Mouse (Mus musculus): ENCODE results near the gene Nrxn1. TPM values are rescaled to one million over a fixed set of nuclear protein-coding genes. Genes with fewer than 3 reads are reported as not detected.
A peak's percentile ranks its signal among the peaks of the same experiment; 100 is the strongest.

The Nrxn1 gene
- total RNA-seq (2021): 100 to 1,000 TPM; 412 to 435 TPM
- long read RNA-seq, transcript Nrxn1-217 (7 exons, 3,021 nt): minor isoform, 11 of 194 reads
- long read RNA-seq, transcript Nrxn1-204 (6 exons, 3,414 nt): minor isoform, 26 of 194 reads
- long read RNA-seq, transcript Nrxn1-225 (3 exons, 2,280 nt): major isoform, 44 of 194 reads
- long read RNA-seq, transcript Nrxn1-215 (3 exons, 1,439 nt): minor isoform, 42 of 194 reads
- long read RNA-seq, partial matches to known transcripts: 16 of 194 reads
- long read RNA-seq, other reads (novel, unspliced or antisense): 45 of 194 reads

- DNase-seq (ENCODE audit: low spot score in 2 of 2): no peak
These were observed at the start of gene Nrxn1 for GRCm38 (mm10) chr17:91093042-91093080. Nrxn1 (minus strand) TSS chr17:91093071.

GRCm38 (mm10) chr17:91136859-91137258, 44.0 kb upstream of the Nrxn1 start:
- no peak for DNase-seq (ENCODE audit: low spot score in 2 of 2)

- no peak for DNase-seq (ENCODE audit: low spot score in 2 of 2)
These were observed 20.2 kb upstream of the Nrxn1 start for GRCm38 (mm10) chr17:91112880-91113628.

GRCm38 (mm10) chr17:91112085-91112484, 19.2 kb upstream of the Nrxn1 start:
- no peak for DNase-seq (ENCODE audit: low spot score in 2 of 2)

- no peak for DNase-seq (ENCODE audit: low spot score in 2 of 2)
These were observed 407 bp upstream of the Nrxn1 start for GRCm38 (mm10) chr17:91093081-91093875.

GRCm38 (mm10) chr17:91092421-91093041, 340 bp downstream of the Nrxn1 start:
- DNase-seq (ENCODE audit: low spot score in 2 of 2): peak; percentile 81 to 87

- DNase-seq (ENCODE audit: low spot score in 2 of 2): no peak
These were observed 2.2 kb downstream of the Nrxn1 start for GRCm38 (mm10) chr17:91090631-91091030.

GRCm38 (mm10) chr17:91088991-91089390, 3.9 kb downstream of the Nrxn1 start:
- no peak for DNase-seq (ENCODE audit: low spot score in 2 of 2)

- no peak for DNase-seq (ENCODE audit: low spot score in 2 of 2)
These were observed 4.7 kb downstream of the Nrxn1 start for GRCm38 (mm10) chr17:91088037-91088715.

GRCm38 (mm10) chr17:91086412-91086811, 6.5 kb downstream of the Nrxn1 start:
- DNase-seq (ENCODE audit: low spot score in 2 of 2): no peak

GRCm38 (mm10) chr17:91085416-91085815, 7.5 kb downstream of the Nrxn1 start:
- DNase-seq (ENCODE audit: low spot score in 2 of 2): no peak

- DNase-seq (ENCODE audit: low spot score in 2 of 2): no peak
These were observed 13.8 kb downstream of the Nrxn1 start for GRCm38 (mm10) chr17:91079096-91079495.

- DNase-seq (ENCODE audit: low spot score in 2 of 2): no peak
These were observed 18.1 kb downstream of the Nrxn1 start for GRCm38 (mm10) chr17:91074780-91075179.

GRCm38 (mm10) chr17:91033466-91033865, 59.4 kb downstream of the Nrxn1 start:
- no peak for DNase-seq (ENCODE audit: low spot score in 2 of 2)

- no peak for DNase-seq (ENCODE audit: low spot score in 2 of 2)
These were observed 67.7 kb downstream of the Nrxn1 start for GRCm38 (mm10) chr17:91025061-91025623.

- no peak for DNase-seq (ENCODE audit: low spot score in 2 of 2)
These were observed 85.3 kb downstream of the Nrxn1 start for GRCm38 (mm10) chr17:91007385-91008089.

GRCm38 (mm10) chr17:91000389-91000788, 92.5 kb downstream of the Nrxn1 start:
- DNase-seq (ENCODE audit: low spot score in 2 of 2): no peak

GRCm38 (mm10) chr17:90999667-91000154, 93.2 kb downstream of the Nrxn1 start:
- peak; percentile 53 to 82 for DNase-seq (ENCODE audit: low spot score in 2 of 2)

GRCm38 (mm10) chr17:90997714-90998113, 95.2 kb downstream of the Nrxn1 start:
- no peak for DNase-seq (ENCODE audit: low spot score in 2 of 2)

GRCm38 (mm10) chr17:90995436-90995835, 97.4 kb downstream of the Nrxn1 start:
- no peak for DNase-seq (ENCODE audit: low spot score in 2 of 2)

All from layer of hippocampus, adult 18-20 months (tissue).